Mouse (Mus musculus): ENCODE results near the gene Gm44805. TPM values are rescaled to one million over a fixed set of nuclear protein-coding genes. Genes with fewer than 3 reads are reported as not detected.
A peak's percentile ranks its signal among the peaks of the same experiment; 100 is the strongest.

Gm44805 gene
- polyA plus RNA-seq, 1 experiment from 2014 or later = 0.38 TPM

GRCm38 (mm10) chr7:19652614-19653013, 28.6 kb downstream of the Gm44805 start:
- H3K4me1 ChIP-seq (ENCODE audit: control insufficient read depth, insufficient read depth, low read length) = peaks cover 5% of the 10 kb centered on the region; the same call in 1 of the 2 replicates
- H3K36me3 ChIP-seq (ENCODE audit: control insufficient read depth, insufficient read depth) = peaks cover 27% of the 10 kb centered on the region
- H3K9me3 ChIP-seq (replicated peaks; ENCODE audit: control insufficient read depth, low read length) = no peaks in the 10 kb centered on the region
- no peak overlapping the region for H3K9ac ChIP-seq (ENCODE audit: low read length)
- peak; percentile 55; the same call in 1 of the 2 replicates for ATAC-seq (replicated peaks; ENCODE audit: extremely low read depth, insufficient read depth, low FRiP score)
- H3K4me3 ChIP-seq (ENCODE audit: low read length) = no peak overlapping the region
- H3K27ac ChIP-seq (ENCODE audit: low read length) = 0 out of 2 replicates have a peak overlapping the region, but pooled peaks have one; percentile 33
- H3K4me2 ChIP-seq (ENCODE audit: low read depth, low read length) = no peak overlapping the region
- WGBS = 40% methylated on average over 2 of the region's 2 CpGs
- H3K27me3 ChIP-seq (ENCODE audit: control insufficient read depth, insufficient read depth, low read length) = no peaks in the 10 kb centered on the region

- peaks cover 30% of the 10 kb centered on the region for H3K36me3 ChIP-seq (ENCODE audit: control insufficient read depth, insufficient read depth)
- H3K9me3 ChIP-seq (replicated peaks; ENCODE audit: control insufficient read depth, low read length) = no peaks in the 10 kb centered on the region
- no peaks in the 10 kb centered on the region for H3K27me3 ChIP-seq (ENCODE audit: control insufficient read depth, insufficient read depth, low read length)
- H3K4me3 ChIP-seq (ENCODE audit: low read length) = no peak overlapping the region
- no peak overlapping the region for H3K9ac ChIP-seq (ENCODE audit: low read length)
- H3K27ac ChIP-seq (ENCODE audit: low read length) = no peak overlapping the region
- H3K4me1 ChIP-seq (ENCODE audit: control insufficient read depth, insufficient read depth, low read length) = peaks cover 5% of the 10 kb centered on the region; the same call in 1 of the 2 replicates
- ATAC-seq (replicated peaks; ENCODE audit: extremely low read depth, insufficient read depth, low FRiP score) = 0 out of 2 replicates have a peak, but pooled peaks have one; percentile 45
- 71% methylated on average over 6 of the region's 6 CpGs for WGBS
- H3K4me2 ChIP-seq (ENCODE audit: low read depth, low read length) = no peak overlapping the region
Measured at GRCm38 (mm10) chr7:19651063-19651786, 30.0 kb downstream of the Gm44805 start.

- no peak for ATAC-seq (replicated peaks; ENCODE audit: extremely low read depth, insufficient read depth, low FRiP score)
- Histone ChIP-seq H3K27ac (ENCODE audit: low read length) (no peak overlapping the region), H3K4me3 (ENCODE audit: low read length) (no peak overlapping the region), H3K9ac (ENCODE audit: low read length) (no peak overlapping the region), H3K9me3 (replicated peaks; ENCODE audit: control insufficient read depth, low read length) (no peaks in the 10 kb centered on the region), H3K27me3 (ENCODE audit: control insufficient read depth, insufficient read depth, low read length) (no peaks in the 10 kb centered on the region), H3K4me2 (ENCODE audit: low read depth, low read length) (no peak overlapping the region), H3K4me1 (ENCODE audit: control insufficient read depth, insufficient read depth, low read length) (peaks cover 5% of the 10 kb centered on the region), H3K36me3 (ENCODE audit: control insufficient read depth, insufficient read depth) (peaks cover 76% of the 10 kb centered on the region)
- 95% methylated on average over 4 of the region's 4 CpGs for WGBS
Measured at GRCm38 (mm10) chr7:19641223-19641622, 40.0 kb downstream of the Gm44805 start.

GRCm38 (mm10) chr7:19635074-19635827, 46.0 kb downstream of the Gm44805 start:
- no peak overlapping the region for H3K9ac ChIP-seq (ENCODE audit: low read length)
- 82% methylated on average over 11 of the region's 11 CpGs for WGBS
- H3K4me2 ChIP-seq (ENCODE audit: low read depth, low read length) = no peak overlapping the region
- no peak overlapping the region for H3K27ac ChIP-seq (ENCODE audit: low read length)
- H3K4me3 ChIP-seq (ENCODE audit: low read length) = no peak overlapping the region
- no peaks in the 10 kb centered on the region for H3K27me3 ChIP-seq (ENCODE audit: control insufficient read depth, insufficient read depth, low read length)
- H3K36me3 ChIP-seq (ENCODE audit: control insufficient read depth, insufficient read depth) = peaks cover 54% of the 10 kb centered on the region
- H3K9me3 ChIP-seq (replicated peaks; ENCODE audit: control insufficient read depth, low read length) = no peaks in the 10 kb centered on the region
- peaks cover 8% of the 10 kb centered on the region for H3K4me1 ChIP-seq (ENCODE audit: control insufficient read depth, insufficient read depth, low read length)
- no peak for ATAC-seq (replicated peaks; ENCODE audit: extremely low read depth, insufficient read depth, low FRiP score)

- no peak overlapping the region for H3K4me2 ChIP-seq (ENCODE audit: low read depth, low read length)
- peaks cover 10% of the 10 kb centered on the region for H3K4me1 ChIP-seq (ENCODE audit: control insufficient read depth, insufficient read depth, low read length)
- peaks cover 51% of the 10 kb centered on the region for H3K36me3 ChIP-seq (ENCODE audit: control insufficient read depth, insufficient read depth)
- WGBS = 93% methylated on average over 2 of the region's 2 CpGs
- ATAC-seq (replicated peaks; ENCODE audit: extremely low read depth, insufficient read depth, low FRiP score) = no peak
- no peak overlapping the region for H3K27ac ChIP-seq (ENCODE audit: low read length)
- no peaks in the 10 kb centered on the region for H3K9me3 ChIP-seq (replicated peaks; ENCODE audit: control insufficient read depth, low read length)
- no peaks in the 10 kb centered on the region for H3K27me3 ChIP-seq (ENCODE audit: control insufficient read depth, insufficient read depth, low read length)
- no peak overlapping the region for H3K4me3 ChIP-seq (ENCODE audit: low read length)
- no peak overlapping the region for H3K9ac ChIP-seq (ENCODE audit: low read length)
Measured at GRCm38 (mm10) chr7:19634591-19634990, 46.6 kb downstream of the Gm44805 start.

GRCm38 (mm10) chr7:19633855-19634254, 47.4 kb downstream of the Gm44805 start:
- no peak overlapping the region for H3K4me2 ChIP-seq (ENCODE audit: low read depth, low read length)

GRCm38 (mm10) chr7:19633197-19633596, 48.0 kb downstream of the Gm44805 start:
- H3K36me3 ChIP-seq (ENCODE audit: control insufficient read depth, insufficient read depth) = peaks cover 42% of the 10 kb centered on the region
- peaks cover 12% of the 10 kb centered on the region for H3K4me1 ChIP-seq (ENCODE audit: control insufficient read depth, insufficient read depth, low read length)
- no peak overlapping the region for H3K4me2 ChIP-seq (ENCODE audit: low read depth, low read length)
- H3K27ac ChIP-seq (ENCODE audit: low read length) = no peak overlapping the region
- H3K27me3 ChIP-seq (ENCODE audit: control insufficient read depth, insufficient read depth, low read length) = no peaks in the 10 kb centered on the region
- no peak overlapping the region for H3K9ac ChIP-seq (ENCODE audit: low read length)
- no peaks in the 10 kb centered on the region for H3K9me3 ChIP-seq (replicated peaks; ENCODE audit: control insufficient read depth, low read length)
- ATAC-seq (replicated peaks; ENCODE audit: extremely low read depth, insufficient read depth, low FRiP score) = no peak
- 84% methylated on average over 17 of the region's 17 CpGs for WGBS
- no peak overlapping the region for H3K4me3 ChIP-seq (ENCODE audit: low read length)

More at GRCm38 (mm10) chr7:19633855-19634254, 47.4 kb downstream of the Gm44805 start:
- no peak overlapping the region for H3K9ac ChIP-seq (ENCODE audit: low read length)
- ATAC-seq (replicated peaks; ENCODE audit: extremely low read depth, insufficient read depth, low FRiP score) = no peak
- no peaks in the 10 kb centered on the region for H3K9me3 ChIP-seq (replicated peaks; ENCODE audit: control insufficient read depth, low read length)
- H3K4me1 ChIP-seq (ENCODE audit: control insufficient read depth, insufficient read depth, low read length) = peaks cover 12% of the 10 kb centered on the region
- H3K27ac ChIP-seq (ENCODE audit: low read length) = no peak overlapping the region
- peaks cover 47% of the 10 kb centered on the region for H3K36me3 ChIP-seq (ENCODE audit: control insufficient read depth, insufficient read depth)
- no peaks in the 10 kb centered on the region for H3K27me3 ChIP-seq (ENCODE audit: control insufficient read depth, insufficient read depth, low read length)
- 88% methylated on average over 15 of the region's 15 CpGs for WGBS
- H3K4me3 ChIP-seq (ENCODE audit: low read length) = no peak overlapping the region

- H3K36me3 ChIP-seq (ENCODE audit: control insufficient read depth, insufficient read depth) = peaks cover 37% of the 10 kb centered on the region
- no peak overlapping the region for H3K27ac ChIP-seq (ENCODE audit: low read length)
- H3K9me3 ChIP-seq (replicated peaks; ENCODE audit: control insufficient read depth, low read length) = no peaks in the 10 kb centered on the region
- H3K9ac ChIP-seq (ENCODE audit: low read length) = no peak overlapping the region
- H3K4me1 ChIP-seq (ENCODE audit: control insufficient read depth, insufficient read depth, low read length) = peaks cover 12% of the 10 kb centered on the region
- no peaks in the 10 kb centered on the region for H3K27me3 ChIP-seq (ENCODE audit: control insufficient read depth, insufficient read depth, low read length)
- H3K4me2 ChIP-seq (ENCODE audit: low read depth, low read length) = no peak overlapping the region
- no peak overlapping the region for H3K4me3 ChIP-seq (ENCODE audit: low read length)
- no peak for ATAC-seq (replicated peaks; ENCODE audit: extremely low read depth, insufficient read depth, low FRiP score)
Measured at GRCm38 (mm10) chr7:19632720-19633119, 48.5 kb downstream of the Gm44805 start.

- Histone ChIP-seq H3K36me3 (ENCODE audit: control insufficient read depth, insufficient read depth) (peaks cover 35% of the 10 kb centered on the region), H3K9ac (ENCODE audit: low read length) (no peak overlapping the region), H3K27me3 (ENCODE audit: control insufficient read depth, insufficient read depth, low read length) (no peaks in the 10 kb centered on the region), H3K4me1 (ENCODE audit: control insufficient read depth, insufficient read depth, low read length) (peaks cover 12% of the 10 kb centered on the region), H3K4me3 (ENCODE audit: low read length) (no peak overlapping the region), H3K4me2 (ENCODE audit: low read depth, low read length) (no peak overlapping the region), H3K9me3 (replicated peaks; ENCODE audit: control insufficient read depth, low read length) (no peaks in the 10 kb centered on the region), H3K27ac (ENCODE audit: low read length) (no peak overlapping the region)
- no peak for ATAC-seq (replicated peaks; ENCODE audit: extremely low read depth, insufficient read depth, low FRiP score)
Measured at GRCm38 (mm10) chr7:19632275-19632674, 48.9 kb downstream of the Gm44805 start.

Measured in heart, embryonic 16.5 days (tissue).